Mouse (Mus musculus): ENCODE data around the gene Sat1. TPM values are rescaled to one million over a fixed set of nuclear protein-coding genes. Genes with fewer than 3 reads are reported as not detected.

Sat1 gene
- total RNA-seq, 2 experiments from 2014 or later = 23.7 to 24.2 TPM

GRCm38 (mm10) chrX:155166313-155166712, 49.9 kb downstream of the Sat1 start:
- DNase-seq = no peak

GRCm38 (mm10) chrX:155163553-155163952, 52.7 kb downstream of the Sat1 start:
- no peak for DNase-seq

Other genes with a start within 250 kb of the Sat1 start
- not detected for gene Magea8, start 220.6 kb downstream of the Sat1 start, total RNA-seq (2021)
- not detected for gene Magea5, start 153.3 kb downstream of the Sat1 start, total RNA-seq (2021)
- gene Magea1, start 126.7 kb downstream of the Sat1 start, total RNA-seq (2021) = not detected
- gene Magea2, start 122.8 kb downstream of the Sat1 start, total RNA-seq (2021) = not detected
- not detected for gene Cldn34b2, start 88.0 kb downstream of the Sat1 start, total RNA-seq (2021)
- 10 to 100 TPM; 28.0 to 28.8 TPM for gene Acot9, start 46.0 kb upstream of the Sat1 start, total RNA-seq (2021)
- 10 to 100 TPM; 42.5 to 48.9 TPM for gene Prdx4, start 124.3 kb upstream of the Sat1 start, total RNA-seq (2021)